Comparison of ENCODE assay signal across 8 mouse cellular contexts in genomic region chr2:180184011-180184751, GRCm38 (mm10).
"Had no signal": no experiment of that assay in that cellular context is flagged by ENCODE, and none has a peak within 500 bp of the region (broad histone marks: within the 10 kb centered on the region; RNA-seq: fewer than 3 reads in every experiment).

No protein-coding gene starts in this region.

- H3K4me2 ChIP-seq: liver, embryonic 13.5 days; midbrain, embryonic 11.5 days had no signal

- DNase-seq: kidney, postnatal 14 days; kidney, postnatal 4 days; liver, embryonic 13.5 days; lung, adult 2 months; midbrain, embryonic 14.5 days; thymus, adult 18-20 months had no signal

- H3K9me3 ChIP-seq: liver, embryonic 13.5 days; megakaryocyte, embryonic 14.5 days had no signal

- H3K4me3 ChIP-seq: liver, embryonic 13.5 days; megakaryocyte, embryonic 14.5 days had no signal

- H3K4me1 ChIP-seq: liver, embryonic 13.5 days had no signal

- H3K27me3 ChIP-seq: liver, embryonic 13.5 days had no signal

- H3K27ac ChIP-seq: liver, embryonic 13.5 days had no signal

- H3K9ac ChIP-seq: liver, embryonic 13.5 days had no signal
